Mouse (Mus musculus) forebrain, postnatal 0 days (tissue): ENCODE measurements around the gene Auts2. TPM values are rescaled to one million over a fixed set of nuclear protein-coding genes. Genes with fewer than 3 reads are reported as not detected.

Experiments used
- ATAC-seq: fragments of 200-750 bp; cut with Nextera tagmentation; 2 replicates; pipeline ENCODE4 v1.8.0; 2017; ENCODE audit warnings: mild to moderate bottlenecking, moderate library complexity
- DNase-seq: peaks from one replicate; pipeline ENCODE4 v3.0.0-alpha.2; 2015
- H3K27ac ChIP-seq: fragments of 300-500 bp; sonication (generic); 2 replicates; pipeline ENCODE4 v1.5.1; 2014; ENCODE audit warnings: low read depth, mild to moderate bottlenecking, antibody characterized with exemption, low read length, moderate library complexity, mixed read lengths
- H3K27me3 ChIP-seq: fragments of 300-500 bp; sonication (generic); 2 replicates; pipeline ENCODE4 v1.6.1; 2014; ENCODE audit warnings: mild to moderate bottlenecking, low read length, mixed read lengths; ENCODE audit not compliant: insufficient read depth
- H3K36me3 ChIP-seq: fragments of 300-500 bp; sonication (generic); 2 replicates; pipeline ENCODE4 v1.6.1; 2014; ENCODE audit warnings: mild to moderate bottlenecking, moderate library complexity; ENCODE audit not compliant: insufficient read depth
- H3K4me1 ChIP-seq: fragments of 300-500 bp; sonication (generic); 2 replicates; pipeline ENCODE4 v1.6.1; 2014; ENCODE audit warnings: antibody characterized with exemption; ENCODE audit not compliant: insufficient read depth
- H3K4me2 ChIP-seq: fragments of 300-500 bp; sonication (generic); 2 replicates; pipeline ENCODE4 v1.6.1; 2014; ENCODE audit warnings: low read depth, mild to moderate bottlenecking, moderate library complexity
- H3K4me3 ChIP-seq: fragments of 300-500 bp; sonication (generic); 2 replicates; pipeline ENCODE4 v1.5.1; 2014; ENCODE audit warnings: low read depth, low read length, mixed read lengths
- H3K9ac ChIP-seq: fragments of 300-500 bp; sonication (generic); 2 replicates; pipeline ENCODE4 v1.6.1; 2014; ENCODE audit warnings: mild to moderate bottlenecking
- H3K9me3 ChIP-seq: fragments of 300-500 bp; sonication (generic); 2 replicates; pipeline ENCODE4 v1.6.1; 2016; ENCODE audit warnings: low read length
- CTCF ChIP-seq: sonication (generic); IDR thresholded peaks from 2 replicates; pipeline ENCODE4 v1.5.1; 2016; ENCODE audit warnings: antibody characterized with exemption, control low read depth, low read depth
- WGBS: fragments of 180-500 bp; shearing (Covaris S2); extraction: QIAGEN DNeasy Blood & Tissue Kit; methylation state at CpG from one replicate; pipeline ENCODE4 v1.1.7; 2014; 5-methylcytosine and 5-hydroxymethylcytosine counted together
- polyA plus RNA-seq: library from polyadenylated mRNA; unstranded; fragments of >200 nt; fragmentation: Nextera tagmentation; extraction: Ambion mirVana; gene quantifications from 2 replicates; pipeline ENCODE4 v1.2.1, GENCODE M21; 2015
- total RNA-seq: library from RNA; depleted of rRNA; stranded (reverse); fragments of >200 nt; gene quantifications from 2 replicates; pipeline ENCODE4 v1.2.3, GENCODE M21; 2014

Auts2 gene
- total and polyA plus RNA-seq, 2 experiments from 2014 or later, result 40.9 to 66.2 TPM

DNA sequence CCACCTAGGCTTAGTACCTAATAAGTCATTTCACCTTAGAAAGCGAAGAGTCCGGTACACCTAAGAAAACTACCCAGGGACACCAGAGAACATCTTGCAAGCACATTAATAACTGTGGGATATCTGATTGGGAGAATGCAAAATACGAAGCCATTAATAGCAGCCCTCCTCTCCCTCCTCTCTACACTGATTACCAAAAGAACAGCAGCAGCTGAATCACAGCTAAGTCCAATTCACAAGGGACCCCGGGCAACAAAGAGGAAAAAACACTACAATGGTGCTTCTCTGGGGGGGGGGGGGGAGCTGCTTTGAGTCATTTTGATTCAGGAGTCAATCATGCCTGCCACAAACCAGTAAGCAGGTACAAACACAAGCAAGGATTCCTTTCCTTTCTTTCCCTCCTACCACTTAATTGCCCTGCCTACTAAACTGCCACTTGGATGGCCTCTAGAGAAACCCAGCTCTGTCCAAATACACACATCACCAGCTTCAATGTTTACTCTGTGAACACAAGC lies 132.7 kb downstream of the Auts2 start:
- H3K9ac ChIP-seq, result no peak overlapping the region
- ATAC-seq (no peak), DNase-seq (no peak)
- TF ChIP-seq CTCF, result no peak
- peaks cover 4% of the 10 kb centered on the region; the same call in 1 of the 2 replicates for H3K4me1 ChIP-seq
- H3K27ac ChIP-seq, result no peak overlapping the region
- H3K4me3 ChIP-seq, result no peak overlapping the region
- H3K4me2 ChIP-seq, result no peak overlapping the region
- H3K36me3 ChIP-seq, result no peaks in the 10 kb centered on the region
- 32% methylated on average over 4 of the region's 4 CpGs for WGBS
- no peaks in the 10 kb centered on the region for H3K27me3 ChIP-seq
- H3K9me3 ChIP-seq, result no peaks in the 10 kb centered on the region

DNA sequence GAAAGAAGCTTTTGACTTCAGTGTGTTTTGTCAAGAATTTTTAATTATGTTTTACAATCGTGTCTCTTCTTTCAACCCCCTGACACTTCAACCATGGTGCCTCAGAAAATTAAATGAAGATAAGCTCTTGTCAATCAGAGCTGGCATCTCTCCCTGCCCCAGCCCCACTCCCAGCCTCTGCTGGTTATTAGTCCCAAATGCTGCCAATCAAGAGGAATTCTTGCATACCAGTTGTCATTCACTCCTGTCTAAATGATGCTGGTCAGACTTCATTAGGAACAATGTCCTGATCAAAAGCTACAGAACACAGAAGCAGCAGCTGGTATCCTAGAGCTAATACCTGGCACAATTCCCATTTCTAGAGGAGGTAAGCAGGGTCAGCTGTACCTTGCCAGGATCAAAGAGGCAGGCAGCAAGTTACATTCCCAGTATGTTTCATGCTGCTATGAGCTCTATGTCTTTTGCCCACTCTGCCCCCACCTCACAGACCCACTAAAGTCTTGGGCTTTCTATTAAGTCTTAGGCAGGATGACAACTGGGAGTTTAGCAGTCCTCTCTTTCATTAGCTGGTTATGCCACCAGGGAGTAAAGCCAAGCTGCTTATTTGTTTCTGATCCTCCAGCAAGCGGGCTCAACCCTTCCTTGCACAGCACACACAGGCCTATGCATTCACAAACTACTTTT lies 134.1 kb downstream of the Auts2 start:
- no peak overlapping the region for H3K27ac ChIP-seq
- H3K4me2 ChIP-seq, result no peak overlapping the region
- H3K4me3 ChIP-seq, result no peak overlapping the region
- H3K36me3 ChIP-seq, result no peaks in the 10 kb centered on the region
- no peak for TF ChIP-seq CTCF
- no peak overlapping the region for H3K9ac ChIP-seq
- ATAC-seq (no peak), DNase-seq (no peak)
- H3K9me3 ChIP-seq, result no peaks in the 10 kb centered on the region
- 16% methylated on average over 2 of the region's 2 CpGs for WGBS
- H3K4me1 ChIP-seq, result peaks cover 4% of the 10 kb centered on the region; the same call in 1 of the 2 replicates
- H3K27me3 ChIP-seq, result no peaks in the 10 kb centered on the region

DNA sequence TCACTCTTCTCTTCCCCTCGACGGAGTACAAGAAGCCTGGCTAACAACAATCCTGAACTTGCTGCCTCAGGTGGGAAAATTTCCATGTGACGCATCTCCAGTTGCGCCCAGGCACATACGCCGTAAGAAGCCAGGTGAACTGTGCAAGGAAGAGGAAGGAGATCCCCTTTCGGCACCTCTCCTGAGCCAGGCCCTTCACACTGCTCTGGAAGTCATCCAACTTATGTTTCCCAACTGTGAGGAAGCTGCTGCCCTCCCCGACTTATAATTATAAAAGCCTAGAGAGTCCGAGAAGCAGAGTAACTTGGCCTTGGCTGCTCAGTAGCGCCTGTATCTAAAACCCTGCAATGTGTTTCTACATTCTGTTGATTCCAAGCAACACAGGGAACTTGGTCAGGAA lies 142.6 kb downstream of the Auts2 start:
- DNase-seq (no peak), ATAC-seq (no peak)
- H3K36me3 ChIP-seq, result no peaks in the 10 kb centered on the region
- H3K9me3 ChIP-seq, result no peaks in the 10 kb centered on the region
- H3K27ac ChIP-seq, result no peak overlapping the region
- TF ChIP-seq CTCF, result no peak
- H3K4me2 ChIP-seq, result no peak overlapping the region
- H3K4me1 ChIP-seq, result peaks cover 20% of the 10 kb centered on the region
- H3K27me3 ChIP-seq, result no peaks in the 10 kb centered on the region
- 66% methylated on average over 10 of the region's 10 CpGs for WGBS
- no peak overlapping the region for H3K4me3 ChIP-seq
- no peak overlapping the region for H3K9ac ChIP-seq

DNA sequence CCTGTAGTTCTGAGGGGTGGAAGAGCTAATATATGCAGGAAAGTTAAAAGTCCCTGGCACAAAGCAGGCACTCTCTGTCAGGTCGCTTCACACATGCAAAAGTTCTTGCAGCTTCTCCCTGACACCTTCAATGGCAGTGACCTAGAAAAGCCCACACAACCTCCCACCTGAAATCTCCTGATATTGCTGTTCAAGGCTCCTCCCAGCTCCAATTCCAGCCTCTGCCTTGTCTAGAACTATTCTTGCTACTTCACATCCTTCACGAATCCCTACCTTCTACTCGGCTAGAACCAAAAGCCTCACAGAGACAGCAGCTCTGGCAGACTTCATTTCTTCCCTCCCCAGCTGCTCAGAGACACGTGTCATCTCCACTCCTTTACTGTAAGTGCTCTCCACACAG lies 143.7 kb downstream of the Auts2 start:
- WGBS, result 41% methylated on average over 4 of the region's 4 CpGs
- H3K4me3 ChIP-seq, result no peak overlapping the region
- no peak overlapping the region for H3K9ac ChIP-seq
- peaks cover 20% of the 10 kb centered on the region for H3K4me1 ChIP-seq
- no peaks in the 10 kb centered on the region for H3K9me3 ChIP-seq
- TF ChIP-seq CTCF, result no peak
- no peak overlapping the region for H3K27ac ChIP-seq
- H3K27me3 ChIP-seq, result no peaks in the 10 kb centered on the region
- no peaks in the 10 kb centered on the region for H3K36me3 ChIP-seq
- ATAC-seq (no peak), DNase-seq (no peak)
- H3K4me2 ChIP-seq, result no peak overlapping the region

DNA sequence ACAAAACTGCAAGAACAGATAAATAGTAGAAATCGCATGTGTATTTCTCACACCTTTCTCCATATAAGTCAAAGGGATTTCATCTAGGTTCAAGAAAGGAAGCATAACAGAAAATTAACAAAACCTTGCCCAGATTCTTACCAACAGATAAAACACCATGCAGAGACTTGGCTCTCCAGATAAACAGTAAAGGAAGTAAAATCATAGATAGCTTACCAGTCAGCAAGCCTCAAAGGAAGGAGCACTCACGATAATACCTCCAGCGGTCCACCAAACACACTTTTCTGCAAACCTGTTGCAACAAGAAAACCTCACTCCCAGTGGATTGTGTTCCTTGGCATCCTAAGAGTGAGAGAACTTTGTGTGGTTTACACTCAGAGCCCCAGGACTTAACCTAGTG lies 147.2 kb downstream of the Auts2 start:
- H3K27me3 ChIP-seq, result no peaks in the 10 kb centered on the region
- ATAC-seq (no peak), DNase-seq (no peak)
- WGBS, result 92% methylated on average over 3 of the region's 3 CpGs
- no peaks in the 10 kb centered on the region for H3K9me3 ChIP-seq
- H3K36me3 ChIP-seq, result no peaks in the 10 kb centered on the region
- no peak overlapping the region for H3K9ac ChIP-seq
- H3K4me1 ChIP-seq, result peaks cover 15% of the 10 kb centered on the region; the same call in 1 of the 2 replicates
- H3K4me3 ChIP-seq, result no peak overlapping the region
- H3K4me2 ChIP-seq, result no peak overlapping the region
- no peak overlapping the region for H3K27ac ChIP-seq
- TF ChIP-seq CTCF, result no peak

DNA sequence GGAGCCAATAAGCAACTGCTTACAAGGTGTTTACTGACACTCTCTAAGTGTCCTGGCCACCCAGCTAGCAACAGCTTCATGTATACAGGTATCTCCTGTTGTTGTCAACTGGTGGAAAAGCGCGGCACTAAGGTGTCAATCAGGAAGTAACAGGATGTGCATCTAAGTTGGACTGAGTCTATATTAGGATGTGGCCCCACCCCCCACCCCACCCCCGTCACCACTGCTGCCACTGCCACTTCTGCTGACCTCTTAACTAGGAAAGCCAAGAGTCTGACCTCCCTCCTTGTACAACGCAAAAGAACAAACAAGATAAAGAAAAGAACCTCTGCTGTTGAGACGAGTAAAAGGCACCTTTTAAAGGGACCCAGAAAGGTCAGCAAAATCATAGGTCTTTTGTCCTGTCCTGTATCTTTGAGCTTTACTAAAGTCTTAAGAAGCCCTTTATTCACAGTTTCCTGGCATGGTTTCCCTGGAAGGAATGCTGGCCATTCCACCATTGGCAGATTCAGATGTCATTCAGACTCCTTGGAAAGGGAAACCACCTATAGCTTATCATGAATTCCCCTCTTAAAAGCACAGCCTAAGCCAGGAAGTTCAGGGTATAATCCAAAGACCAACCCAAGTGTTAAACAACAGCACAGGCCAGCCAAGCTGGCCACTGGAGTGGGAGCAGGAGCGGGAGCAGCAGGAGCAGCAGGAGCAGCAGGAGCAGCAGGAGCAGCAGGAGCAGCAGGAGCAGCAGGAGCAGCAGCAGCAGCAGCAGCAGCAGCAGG lies 148.2 kb downstream of the Auts2 start:
- 52% methylated on average over 6 of the region's 6 CpGs for WGBS
- no peak overlapping the region for H3K4me3 ChIP-seq

More for the DNA sequence above, 148.2 kb downstream of the Auts2 start:
- H3K4me2 ChIP-seq, result no peak overlapping the region
- ATAC-seq (no peak), DNase-seq (no peak)
- no peak overlapping the region for H3K27ac ChIP-seq
- H3K36me3 ChIP-seq, result no peaks in the 10 kb centered on the region
- H3K27me3 ChIP-seq, result no peaks in the 10 kb centered on the region
- H3K9ac ChIP-seq, result no peak overlapping the region
- no peaks in the 10 kb centered on the region for H3K9me3 ChIP-seq
- H3K4me1 ChIP-seq, result peaks cover 15% of the 10 kb centered on the region; the same call in 1 of the 2 replicates
- no peak for TF ChIP-seq CTCF
